Mouse (Mus musculus) heart, postnatal 0 days (tissue): Measurements from ENCODE around the gene Agl. TPM values are rescaled to one million over a fixed set of nuclear protein-coding genes. Genes with fewer than 3 reads are reported as not detected.
"Not testable (repeated sequence)": the region's sequence is repeated elsewhere in the genome, so short reads cannot be mapped to it uniquely, and the experiment has no call there.

Experiments
- ATAC-seq: fragments of 200-750 bp; cut with Nextera tagmentation; 2 replicates; pipeline ENCODE4 v1.8.0; 2017; ENCODE audit warnings: low read depth, moderate number of reproducible peaks, moderate library complexity; ENCODE audit not compliant: insufficient read depth
- DNase-seq: peaks from one replicate; pipeline ENCODE4 v3.0.0-alpha.2; 2016; ENCODE audit warnings: low spot score
- H3K27ac ChIP-seq: fragments of 300-500 bp; sonication (generic); 2 replicates; pipeline ENCODE4 v1.5.1; 2014; ENCODE audit warnings: low read depth, mild to moderate bottlenecking
- H3K27me3 ChIP-seq: fragments of 300-500 bp; sonication (generic); 2 replicates; pipeline ENCODE4 v1.6.1; 2014; ENCODE audit warnings: low read length, mixed read lengths; ENCODE audit not compliant: control insufficient read depth, insufficient read depth
- H3K36me3 ChIP-seq: fragments of 300-500 bp; sonication (generic); replicated peaks from 2 replicates; pipeline ENCODE4 v1.6.1; 2014; ENCODE audit warnings: low read length, mixed read lengths; ENCODE audit not compliant: control insufficient read depth, insufficient read depth
- H3K4me1 ChIP-seq: fragments of 300-500 bp; sonication (generic); 2 replicates; pipeline ENCODE4 v1.6.1; 2014; ENCODE audit warnings: antibody characterized with exemption; ENCODE audit not compliant: control insufficient read depth, insufficient read depth
- H3K4me2 ChIP-seq: fragments of 300-500 bp; sonication (generic); 2 replicates; pipeline ENCODE4 v1.6.1; 2014; ENCODE audit warnings: low read depth, mild to moderate bottlenecking, low read length, moderate library complexity
- H3K4me3 ChIP-seq: fragments of 300-500 bp; sonication (generic); 2 replicates; pipeline ENCODE4 v1.5.1; 2014; ENCODE audit warnings: low read depth, low read length
- H3K9ac ChIP-seq: fragments of 300-500 bp; sonication (generic); replicated peaks from 2 replicates; pipeline ENCODE4 v1.6.1; 2014; ENCODE audit warnings: low read depth, low read length, mixed read lengths
- H3K9me3 ChIP-seq: fragments of 300-500 bp; sonication (generic); replicated peaks from 2 replicates; pipeline ENCODE4 v1.6.1; 2016; ENCODE audit warnings: low read length; ENCODE audit not compliant: control insufficient read depth
- CTCF ChIP-seq: IDR thresholded peaks from 2 replicates; pipeline ENCODE4 v1.5.1; 2016; ENCODE audit warnings: antibody characterized with exemption, control low read depth, low read depth
- EP300 ChIP-seq: IDR thresholded peaks from 2 replicates; pipeline ENCODE4 v1.6.1; 2016; ENCODE audit warnings: antibody characterized with exemption, low read depth
- WGBS: fragments of 180-500 bp; shearing (Covaris S2); extraction: QIAGEN DNeasy Blood & Tissue Kit; methylation state at CpG from one replicate; pipeline ENCODE4 v1.1.7; 2014; 5-methylcytosine and 5-hydroxymethylcytosine counted together
- polyA plus RNA-seq: library from polyadenylated mRNA; unstranded; fragments of >200 nt; fragmentation: Nextera tagmentation; extraction: Ambion mirVana; gene quantifications from 2 replicates; pipeline ENCODE4 v1.2.1, GENCODE M21; 2015
- total RNA-seq: library from RNA; depleted of rRNA; stranded (reverse); fragments of >200 nt; gene quantifications from 2 replicates; pipeline ENCODE4 v1.2.3, GENCODE M21; 2014; ENCODE audit warnings: low replicate concordance

Agl gene
- total and polyA plus RNA-seq, 2 experiments from 2014 or later = 75.0 to 242 TPM

GRCm38 (mm10) chr3:116771597-116771996 is 36.4 kb downstream of the Agl start:
- H3K27me3 ChIP-seq = no peaks in the 10 kb centered on the region
- no peak overlapping the region for H3K4me2 ChIP-seq
- peaks cover 82% of the 10 kb centered on the region for H3K36me3 ChIP-seq
- WGBS = 88% methylated on average over 2 of the region's 2 CpGs
- no peak for TF ChIP-seq EP300
- TF ChIP-seq CTCF = peak; percentile 47
- ATAC-seq (peak; percentile 44; the same call in 1 of the 2 replicates), DNase-seq (no peak)
- no peak overlapping the region for H3K27ac ChIP-seq
- no peak overlapping the region for H3K4me3 ChIP-seq
- H3K4me1 ChIP-seq = no peaks in the 10 kb centered on the region
- H3K9ac ChIP-seq = no peak overlapping the region
- no peaks in the 10 kb centered on the region for H3K9me3 ChIP-seq

- not testable (repeated sequence) for H3K9ac ChIP-seq, H3K27me3 ChIP-seq, H3K9me3 ChIP-seq, H3K27ac ChIP-seq, ATAC-seq, DNase-seq, H3K4me3 ChIP-seq, H3K4me2 ChIP-seq, H3K4me1 ChIP-seq
- peaks cover 55% of the 10 kb centered on the region for H3K36me3 ChIP-seq
- peak; percentile 39 for TF ChIP-seq CTCF
- WGBS = 87% methylated on average over 7 of the region's 7 CpGs
Measured at GRCm38 (mm10) chr3:116766963-116767362, 41.0 kb downstream of the Agl start.

- no peak for ATAC-seq
- Histone ChIP-seq H3K4me2 (no peak overlapping the region), H3K27ac (no peak overlapping the region), H3K9ac (no peak overlapping the region), H3K9me3 (no peaks in the 10 kb centered on the region), H3K4me3 (no peak overlapping the region), H3K27me3 (no peaks in the 10 kb centered on the region), H3K4me1 (no peaks in the 10 kb centered on the region), H3K36me3 (peaks cover 77% of the 10 kb centered on the region)
- TF ChIP-seq CTCF = no peak
- TF ChIP-seq EP300 = no peak
- no peak for DNase-seq
- 89% methylated on average over 8 of the region's 8 CpGs for WGBS
Measured at GRCm38 (mm10) chr3:116752818-116753217, 55.1 kb downstream of the Agl start.

GRCm38 (mm10) chr3:116751191-116751860 is 56.6 kb downstream of the Agl start:
- TF ChIP-seq EP300 = no peak
- TF ChIP-seq CTCF = peak; percentile 61
- 85% methylated on average over 4 of the region's 4 CpGs for WGBS
- no peak overlapping the region for H3K27ac ChIP-seq
- ATAC-seq = no peak
- H3K27me3 ChIP-seq = no peaks in the 10 kb centered on the region
- H3K9me3 ChIP-seq = no peaks in the 10 kb centered on the region
- no peak overlapping the region for H3K4me3 ChIP-seq
- peak; percentile 46 for DNase-seq
- H3K4me2 ChIP-seq = no peak overlapping the region
- peaks cover 68% of the 10 kb centered on the region for H3K36me3 ChIP-seq
- no peak overlapping the region for H3K9ac ChIP-seq
- no peaks in the 10 kb centered on the region for H3K4me1 ChIP-seq

- Histone ChIP-seq H3K4me3 (no peak overlapping the region), H3K27ac (no peak overlapping the region), H3K27me3 (no peaks in the 10 kb centered on the region), H3K4me2 (no peak overlapping the region), H3K9ac (no peak overlapping the region), H3K9me3 (no peaks in the 10 kb centered on the region), H3K4me1 (no peaks in the 10 kb centered on the region), H3K36me3 (peaks cover 73% of the 10 kb centered on the region)
- ATAC-seq = no peak
- TF ChIP-seq CTCF (peak; percentile 63), EP300 (no peak)
- WGBS = 58% methylated on average over 8 of the region's 8 CpGs
- DNase-seq = no peak
Measured at GRCm38 (mm10) chr3:116748391-116749170, 59.4 kb downstream of the Agl start.

- peaks cover 71% of the 10 kb centered on the region for H3K36me3 ChIP-seq
- not testable (repeated sequence) for H3K27me3 ChIP-seq, ATAC-seq, DNase-seq, H3K4me3 ChIP-seq, H3K9ac ChIP-seq, H3K9me3 ChIP-seq, H3K4me1 ChIP-seq, H3K27ac ChIP-seq, H3K4me2 ChIP-seq
- WGBS = 90% methylated on average over 7 of the region's 7 CpGs
Measured at GRCm38 (mm10) chr3:116747648-116748047, 60.3 kb downstream of the Agl start.
